Mouse (Mus musculus): ENCODE measurements around the gene Sp8.

Gene Sp8

GRCm38 (mm10) chr12:118846221-118846620 lies at the start of gene Sp8:
Gene Sp8, plus strand, starts transcription at chr12:118846329.
- DNase-seq (ENCODE audit: extremely low read depth, low read depth), result no peak

GRCm38 (mm10) chr12:118811328-118811961 lies 34.7 kb upstream of the Sp8 start:
- DNase-seq (ENCODE audit: extremely low read depth, low read depth), result no peak

- no peak for DNase-seq (ENCODE audit: extremely low read depth, low read depth)
These were observed 31.6 kb upstream of the Sp8 start for GRCm38 (mm10) chr12:118814561-118814960.

- DNase-seq (ENCODE audit: extremely low read depth, low read depth), result no peak
These were observed 30.0 kb upstream of the Sp8 start for GRCm38 (mm10) chr12:118816156-118816555.

DNA sequence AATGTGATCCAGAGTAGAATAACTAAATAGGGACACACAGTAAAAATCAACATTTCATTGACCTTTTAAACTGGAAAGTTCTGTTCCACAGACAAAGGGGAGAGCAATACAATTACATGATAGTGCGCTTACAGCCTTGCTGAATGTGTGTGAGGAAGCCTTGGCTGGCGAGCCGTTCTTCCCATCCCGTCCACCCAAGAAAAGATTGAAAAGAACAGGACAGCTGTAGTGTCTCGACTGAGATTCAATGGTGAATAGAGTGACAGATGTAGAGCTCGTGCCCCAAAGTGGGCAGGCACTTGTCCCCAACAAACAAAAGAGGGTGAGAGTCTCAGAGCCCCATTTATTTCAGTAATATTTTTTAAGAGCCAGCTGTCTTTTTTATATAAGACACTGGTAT lies 16.2 kb upstream of the Sp8 start:
- DNase-seq (ENCODE audit: extremely low read depth, low read depth), result no peak

DNA sequence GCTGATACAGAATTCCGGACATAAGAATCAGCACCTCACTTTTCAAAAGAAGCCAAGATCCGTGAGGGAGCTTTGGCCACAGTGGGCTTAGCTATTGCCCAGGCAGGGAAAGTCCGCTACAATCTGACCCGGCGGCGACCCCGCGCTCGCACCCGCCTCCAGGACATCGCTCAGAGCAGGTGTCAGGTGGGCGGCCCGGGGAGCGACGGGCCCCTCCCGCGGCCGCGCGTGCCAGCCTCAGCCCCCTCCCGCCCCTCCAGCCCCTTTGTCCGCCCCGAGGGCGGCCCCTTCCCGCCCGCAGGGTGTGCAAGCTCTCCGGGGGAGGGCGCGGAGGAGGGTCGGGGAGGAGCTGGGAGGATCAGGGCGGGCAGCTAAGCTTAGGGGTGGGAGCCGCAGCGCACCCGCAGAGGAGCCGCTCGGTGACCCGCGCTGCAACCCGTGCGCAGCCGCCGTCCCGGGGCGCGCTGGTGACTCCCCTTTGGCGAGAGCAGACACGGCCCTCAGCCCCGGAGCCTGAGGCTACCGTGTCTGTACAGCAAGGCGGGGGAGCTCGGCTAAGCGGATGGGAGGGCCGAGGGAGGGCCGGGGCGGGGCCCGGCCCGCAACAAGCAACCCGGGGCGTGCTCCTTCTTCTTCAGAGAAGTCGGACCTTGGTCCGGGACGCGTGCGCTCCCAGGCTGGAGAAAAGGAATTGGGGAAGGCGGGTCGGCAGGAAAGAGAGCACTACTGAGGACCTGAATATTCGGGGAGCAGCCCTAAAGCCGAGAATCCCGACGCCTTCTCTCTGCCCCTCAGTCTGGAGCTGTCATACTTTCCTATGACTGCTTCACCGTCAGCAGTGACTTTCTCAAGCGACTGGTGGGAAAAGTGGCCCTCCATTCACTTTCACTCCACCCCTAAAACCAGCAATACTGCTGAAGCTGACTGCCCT lies 9.5 kb upstream of the Sp8 start:
- no peak for DNase-seq (ENCODE audit: extremely low read depth, low read depth)

- DNase-seq (ENCODE audit: extremely low read depth, low read depth), result no peak
These were observed 8.8 kb upstream of the Sp8 start for GRCm38 (mm10) chr12:118837361-118837760.

DNA sequence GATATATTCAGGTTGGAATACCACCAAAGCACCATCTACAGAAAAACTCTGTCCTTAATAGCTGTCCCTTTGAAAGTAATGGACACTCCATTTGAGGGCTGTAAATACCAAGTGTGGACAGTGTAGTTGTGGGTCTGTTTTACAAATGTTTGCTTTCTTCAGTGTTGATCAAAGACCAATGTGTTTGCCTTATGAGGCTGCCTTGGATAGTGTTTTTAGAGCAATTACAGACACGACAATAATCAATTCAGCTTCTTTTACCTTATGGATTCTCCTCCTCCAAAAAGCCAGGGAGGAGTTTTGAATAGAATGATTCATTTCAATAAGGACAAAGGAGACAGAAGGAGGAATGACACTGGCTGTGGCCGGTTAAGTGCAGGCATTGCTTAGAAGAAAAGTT lies 7.9 kb upstream of the Sp8 start:
- DNase-seq (ENCODE audit: extremely low read depth, low read depth), result no peak

DNA sequence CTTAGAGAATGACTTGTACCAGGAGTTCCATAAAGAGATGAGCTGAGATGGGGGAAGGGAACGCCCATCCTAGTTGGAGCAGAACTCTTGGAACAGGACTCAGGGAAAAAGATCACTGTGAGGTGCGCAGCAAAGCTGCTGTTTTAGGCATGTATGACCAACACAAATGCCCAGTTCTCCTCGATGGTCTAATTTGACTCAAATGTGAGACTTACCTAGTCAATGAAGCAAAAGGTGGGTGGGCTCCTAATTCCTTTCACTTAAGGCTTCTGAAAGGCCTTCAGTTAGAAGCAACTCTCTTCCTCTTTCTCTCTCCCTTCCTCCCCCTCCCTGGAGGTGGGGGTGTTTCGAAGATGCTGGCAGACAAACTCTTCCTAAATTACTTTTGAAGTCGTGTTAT lies 6.7 kb upstream of the Sp8 start:
- DNase-seq (ENCODE audit: extremely low read depth, low read depth), result no peak

DNA sequence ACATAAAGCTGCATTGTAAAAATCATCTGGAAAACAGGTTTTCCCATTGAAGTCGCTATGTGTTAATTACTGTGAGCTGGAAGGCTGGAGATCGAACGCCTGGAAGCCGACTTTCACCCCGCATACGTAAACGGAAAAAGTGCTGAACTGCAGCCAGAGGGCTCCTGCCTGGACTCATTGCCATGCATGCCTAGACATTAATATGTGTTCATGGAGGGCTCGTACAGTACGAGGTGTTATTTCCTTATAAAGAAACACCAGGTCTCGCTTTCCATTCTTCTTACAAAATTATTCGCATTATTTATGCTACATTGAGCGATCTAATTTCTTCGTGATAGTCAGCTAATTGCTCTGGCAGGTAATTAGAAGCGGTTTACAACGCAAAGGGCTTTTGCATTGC lies 5.8 kb upstream of the Sp8 start:
- no peak for DNase-seq (ENCODE audit: extremely low read depth, low read depth)

DNA sequence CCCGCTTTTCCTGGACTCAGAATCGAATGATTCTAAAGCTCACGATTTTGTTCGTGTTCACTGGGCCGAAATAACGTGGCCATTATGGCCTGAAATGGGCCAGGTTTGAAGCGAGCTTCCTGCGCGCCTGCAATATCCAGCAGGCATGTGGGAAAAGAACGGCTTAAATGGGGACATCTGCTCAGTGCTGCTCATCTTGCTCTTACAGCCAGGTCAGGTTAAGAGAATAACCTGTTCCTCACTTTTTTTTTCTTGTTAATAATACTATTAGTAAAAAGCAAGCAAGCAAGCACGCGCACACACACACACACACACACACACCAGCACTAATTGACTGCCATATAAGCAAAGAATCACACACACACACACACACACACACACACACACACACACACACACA lies 5.3 kb upstream of the Sp8 start:
- no peak for DNase-seq (ENCODE audit: extremely low read depth, low read depth)

DNA sequence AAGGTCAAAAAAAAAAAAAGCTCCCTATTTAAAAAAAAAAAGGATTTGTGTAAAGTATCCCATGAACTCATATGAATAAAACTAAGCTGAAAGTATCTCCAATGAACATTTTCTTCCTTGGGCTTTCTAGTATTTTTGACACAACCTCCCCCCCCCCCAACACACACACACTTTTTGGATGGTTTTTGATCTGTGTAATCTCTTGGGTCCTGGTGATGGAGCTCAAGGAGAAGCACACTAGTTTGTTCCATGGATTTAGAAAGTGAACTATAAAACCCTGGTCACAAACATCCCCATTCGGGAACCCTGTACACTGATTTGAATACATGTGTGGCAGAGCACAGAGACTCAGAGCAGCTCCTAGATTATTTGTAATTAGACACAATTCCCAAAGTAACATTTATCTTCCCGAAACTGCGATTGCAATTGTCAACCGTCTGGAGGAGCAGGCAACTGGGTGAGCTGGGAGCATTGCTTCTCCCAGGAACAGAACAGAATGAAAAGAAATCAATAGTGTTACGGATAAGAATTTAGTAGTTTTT lies 4.7 kb upstream of the Sp8 start:
- no peak for DNase-seq (ENCODE audit: extremely low read depth, low read depth)

GRCm38 (mm10) chr12:118841971-118842550 lies 4.1 kb upstream of the Sp8 start:
- DNase-seq (ENCODE audit: extremely low read depth, low read depth), result no peak

DNA sequence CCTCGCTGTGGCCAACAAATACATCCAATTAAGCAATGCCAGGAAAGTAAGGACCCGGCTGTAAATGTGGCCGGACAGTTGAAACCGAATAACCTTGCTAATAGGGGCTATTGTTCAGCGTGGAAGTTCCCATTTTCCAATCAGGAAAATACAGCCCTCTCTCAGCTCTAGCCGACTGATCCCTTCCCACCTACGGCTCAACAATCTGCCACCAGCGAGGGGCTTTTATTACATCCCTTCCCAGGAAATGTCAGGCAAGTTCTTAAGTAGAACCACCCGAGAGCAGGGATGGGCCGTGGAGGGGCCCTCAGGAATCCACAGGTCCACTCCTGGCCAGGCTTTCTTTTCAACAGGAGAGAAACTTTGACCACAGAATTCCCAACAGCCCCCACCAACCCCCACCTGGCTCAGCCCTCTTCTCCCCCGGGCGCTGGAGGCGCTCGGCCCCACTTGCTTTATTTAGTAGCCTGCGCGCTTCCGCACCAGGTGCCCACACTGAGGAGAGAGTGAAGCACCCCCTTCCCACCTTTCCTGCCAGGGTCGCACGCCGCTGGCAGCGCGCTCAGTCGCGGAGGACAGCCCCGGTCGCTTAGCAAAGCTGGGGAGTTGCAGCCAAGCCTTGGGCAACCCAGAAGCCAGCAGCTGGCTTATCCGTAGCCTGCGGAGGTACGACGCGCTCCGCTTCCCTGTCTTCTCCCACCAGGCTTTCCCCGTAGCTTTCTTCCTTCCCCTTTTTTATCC lies 3.3 kb upstream of the Sp8 start:
- no peak for DNase-seq (ENCODE audit: extremely low read depth, low read depth)

- DNase-seq (ENCODE audit: extremely low read depth, low read depth), result no peak
These were observed 2.0 kb upstream of the Sp8 start for GRCm38 (mm10) chr12:118844111-118844510.

DNA sequence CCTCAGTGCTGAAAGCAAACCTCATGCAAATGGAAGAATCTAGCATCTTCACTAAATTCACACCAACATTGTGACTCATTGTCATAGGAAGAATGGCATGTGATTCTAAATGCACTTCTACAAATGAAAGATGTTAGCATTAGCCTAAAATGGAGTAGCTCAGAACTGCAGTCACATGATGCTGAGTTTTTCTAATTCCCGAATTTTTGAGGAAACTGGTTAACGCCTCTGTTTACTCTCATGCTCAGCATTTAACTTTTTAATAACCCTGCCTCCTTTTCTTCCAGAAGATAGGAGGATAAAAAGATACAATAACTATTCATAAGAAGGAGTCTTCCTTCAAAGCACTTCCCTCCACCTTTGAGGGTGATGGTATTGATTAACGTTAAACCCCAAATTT lies 1.3 kb upstream of the Sp8 start:
- DNase-seq (ENCODE audit: extremely low read depth, low read depth), result no peak

- no peak for DNase-seq (ENCODE audit: extremely low read depth, low read depth)
These were observed 778 bp upstream of the Sp8 start for GRCm38 (mm10) chr12:118845351-118845750.

GRCm38 (mm10) chr12:118846649-118847321 lies 656 bp downstream of the Sp8 start:
- no peak for DNase-seq (ENCODE audit: extremely low read depth, low read depth)

- DNase-seq (ENCODE audit: extremely low read depth, low read depth), result no peak
These were observed 1.3 kb downstream of the Sp8 start for GRCm38 (mm10) chr12:118847381-118847780.

DNA sequence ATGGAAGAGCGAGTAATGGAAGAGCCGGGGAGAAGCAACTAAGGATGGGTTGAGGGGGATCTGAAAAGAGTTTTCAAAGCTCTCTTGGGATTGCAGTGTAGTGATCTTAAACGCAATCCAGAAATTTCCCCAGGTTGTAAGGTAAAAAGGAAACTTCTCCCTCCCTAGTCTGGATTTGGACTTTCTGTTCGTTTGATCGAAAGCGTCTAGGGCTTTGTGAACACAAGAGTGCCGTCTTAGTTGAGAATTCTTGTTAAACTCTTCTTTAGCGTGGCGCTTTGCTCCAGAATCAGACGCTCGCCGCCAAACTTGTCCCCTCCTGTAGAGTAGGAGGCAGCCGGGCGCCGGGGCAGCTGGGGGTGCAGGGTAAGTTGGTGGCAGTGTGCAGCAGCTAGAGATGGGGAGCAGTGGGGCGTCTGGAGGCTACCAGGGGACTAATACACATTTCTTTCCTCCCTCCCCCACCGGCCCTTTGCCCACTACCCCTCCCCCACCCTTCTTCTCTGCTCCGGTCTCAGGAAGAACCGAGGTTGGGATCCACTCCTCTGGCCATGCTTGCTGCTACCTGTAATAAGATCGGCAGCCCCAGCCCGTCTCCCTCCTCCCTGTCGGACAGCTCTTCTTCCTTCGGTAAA lies 1.8 kb downstream of the Sp8 start:
- DNase-seq (ENCODE audit: extremely low read depth, low read depth), result no peak
